18 mouse cellular contexts compared by ENCODE assay signal in genomic region chr12:26376541-26377323, GRCm38 (mm10). TPM values are rescaled to one million over a fixed set of nuclear protein-coding genes. Genes with fewer than 3 reads are reported as not detected.
"Had no signal": no experiment of that assay in that cellular context is flagged by ENCODE, and none has a peak within 500 bp of the region (broad histone marks: within the 10 kb centered on the region; RNA-seq: fewer than 3 reads in every experiment).

No protein-coding gene starts in this region.

- H3K4me3 ChIP-seq: limb, embryonic 10.5 days; limb, embryonic 13.5 days; liver, embryonic 13.5 days; midbrain, embryonic 10.5 days; midbrain, embryonic 13.5 days; myocyte; neural tube, embryonic 13.5 days had no signal

- H3K27ac ChIP-seq: hindbrain, postnatal 0 days; kidney, postnatal 0 days; limb, embryonic 10.5 days; limb, embryonic 13.5 days; liver, embryonic 13.5 days; midbrain, embryonic 10.5 days; midbrain, embryonic 13.5 days; neural tube, embryonic 13.5 days had no signal

- H3K36me3 ChIP-seq: liver, embryonic 13.5 days had no signal

- ATAC-seq: hindbrain, postnatal 0 days; inflammation-experienced regulatory T-cells, adult 6 months; midbrain, embryonic 13.5 days; midbrain, embryonic 16.5 days had no signal

- H3K4me2 ChIP-seq: limb, embryonic 13.5 days; liver, embryonic 13.5 days; midbrain, embryonic 13.5 days; neural tube, embryonic 13.5 days had no signal

- H3K9ac ChIP-seq: limb, embryonic 13.5 days; liver, embryonic 13.5 days; midbrain, embryonic 13.5 days; neural tube, embryonic 13.5 days had no signal

- DNase-seq: kidney, adult 2 months; kidney, postnatal 25 days; layer of hippocampus, postnatal 36 days; liver; liver, embryonic 13.5 days; lung, adult 2 months; lung, postnatal 4 days; thymus, postnatal 25 days had no signal

- H3K4me1 ChIP-seq: limb, embryonic 10.5 days; liver, embryonic 13.5 days; midbrain, embryonic 10.5 days; midbrain, embryonic 13.5 days had no signal

- H3K9me3 ChIP-seq: limb, embryonic 10.5 days; limb, embryonic 13.5 days; liver, embryonic 13.5 days; midbrain, embryonic 10.5 days; midbrain, embryonic 13.5 days; neural tube, embryonic 13.5 days had no signal

- H3K27me3 ChIP-seq: limb, embryonic 13.5 days; liver, embryonic 13.5 days; midbrain, embryonic 13.5 days; neural tube, embryonic 13.5 days had no signal

RNA-seq across cellular contexts. Expression of gene Rnf144a, which starts 38.3 kb away (rescaled TPM):
- polyA plus RNA-seq: myocyte had no signal
